Mouse (Mus musculus): ENCODE results near the gene Rplp0.

The Rplp0 gene

GRCm38 (mm10) chr5:115580229-115581001, 21.1 kb downstream of the Rplp0 start:
- DNase-seq (ENCODE audit: low read depth, low spot score), result no peak

GRCm38 (mm10) chr5:115581662-115582061, 22.4 kb downstream of the Rplp0 start:
- peak; percentile 92 for DNase-seq (ENCODE audit: low read depth, low spot score)

- no peak for DNase-seq (ENCODE audit: low read depth, low spot score)
Observed at GRCm38 (mm10) chr5:115585616-115586015, 26.3 kb downstream of the Rplp0 start.

GRCm38 (mm10) chr5:115586166-115586565, 26.9 kb downstream of the Rplp0 start:
- no peak for DNase-seq (ENCODE audit: low read depth, low spot score)

- no peak for DNase-seq (ENCODE audit: low read depth, low spot score)
Observed at GRCm38 (mm10) chr5:115586780-115587179, 27.5 kb downstream of the Rplp0 start.

GRCm38 (mm10) chr5:115591028-115591427, 31.8 kb downstream of the Rplp0 start:
- DNase-seq (ENCODE audit: low read depth, low spot score), result no peak

- no peak for DNase-seq (ENCODE audit: low read depth, low spot score)
Observed at GRCm38 (mm10) chr5:115591506-115591905, 32.2 kb downstream of the Rplp0 start.

- DNase-seq (ENCODE audit: low read depth, low spot score), result no peak
Observed at GRCm38 (mm10) chr5:115603561-115603960, 44.3 kb downstream of the Rplp0 start.

- DNase-seq (ENCODE audit: low read depth, low spot score), result no peak
Observed at GRCm38 (mm10) chr5:115611566-115611965, 52.3 kb downstream of the Rplp0 start.

Measured in ZHBTc4 (cell line).